Mouse (Mus musculus): ENCODE results near the gene Fbxo40.

The Fbxo40 gene

DNA sequence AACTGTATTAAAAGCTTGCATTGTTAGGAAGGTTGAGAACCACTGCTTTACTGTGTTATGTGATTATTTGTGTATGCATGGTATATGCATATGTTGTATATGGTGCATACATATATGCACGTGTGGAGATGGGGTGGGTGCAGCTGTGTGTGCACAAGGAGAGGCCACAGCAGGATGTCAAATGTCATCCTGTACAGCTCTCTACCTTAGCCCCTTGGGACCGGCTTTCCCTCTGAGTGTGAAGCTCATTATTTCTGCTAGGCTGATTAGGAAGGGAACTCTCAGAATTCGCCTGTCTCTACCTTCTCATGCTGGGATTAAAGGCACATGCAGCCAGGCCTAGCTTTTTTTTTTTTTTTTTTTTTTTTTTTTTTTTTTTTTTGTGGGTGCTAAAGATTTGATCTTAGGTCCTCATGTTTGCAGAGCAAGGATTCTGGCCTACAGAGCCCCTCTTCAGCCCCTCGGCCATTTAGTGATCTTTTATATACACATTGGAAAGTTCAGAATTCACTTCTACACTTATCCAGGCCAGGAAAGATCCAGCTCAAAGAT lies 42.5 kb downstream of the Fbxo40 start:
- in situ Hi-C loops (cut with MboI, MseI): loop anchor here (25.0 kb wide), 2 partner anchors 1185 to 1590 kb away; partner anchors contain the start of genes Dirc2 and Hspbap1

DNA sequence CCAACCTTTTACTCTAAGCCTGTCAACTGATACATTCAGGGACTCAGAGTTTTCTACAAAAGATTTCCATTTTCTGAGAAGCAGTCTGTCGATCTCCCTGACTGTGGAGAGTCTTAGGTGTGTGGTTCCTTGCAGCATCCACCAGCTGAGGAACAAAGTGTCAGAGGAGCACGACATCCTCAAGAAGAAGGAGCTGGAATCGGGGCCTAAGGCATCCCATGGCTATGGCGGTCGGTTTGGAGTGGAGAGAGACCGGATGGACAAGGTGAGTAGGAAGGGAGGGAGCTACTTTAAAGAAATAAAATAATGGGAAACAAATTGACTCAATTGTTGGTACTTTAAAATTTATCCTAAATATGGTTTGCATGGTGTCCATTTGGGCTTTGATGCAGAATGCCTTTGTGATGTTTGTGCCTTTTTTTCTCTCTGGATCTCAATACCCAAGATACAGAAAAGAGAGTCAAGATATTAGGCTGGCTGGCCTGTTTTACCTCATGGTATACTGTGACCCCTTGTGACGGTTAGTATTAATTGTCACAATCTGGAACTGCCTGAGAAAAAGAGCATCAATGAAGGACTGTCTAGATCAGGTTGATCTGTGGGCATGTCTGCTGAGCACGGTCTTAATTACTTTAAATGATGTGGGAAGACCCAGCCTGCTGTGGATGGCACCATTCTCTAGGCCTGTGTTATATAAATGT lies 43.7 kb downstream of the Fbxo40 start:
- in situ Hi-C loops (cut with MboI, MseI): loop anchor here (25.0 kb wide), 2 partner anchors 1184 to 1591 kb away; partner anchors contain the start of genes Dirc2 and Hspbap1

- in situ Hi-C loops (cut with MboI, MseI): loop anchor here (25.0 kb wide), 2 partner anchors 1183 to 1592 kb away; partner anchors contain the start of genes Dirc2 and Hspbap1
Measured at GRCm38 (mm10) chr16:36944895-36945424, 45.3 kb downstream of the Fbxo40 start.

DNA sequence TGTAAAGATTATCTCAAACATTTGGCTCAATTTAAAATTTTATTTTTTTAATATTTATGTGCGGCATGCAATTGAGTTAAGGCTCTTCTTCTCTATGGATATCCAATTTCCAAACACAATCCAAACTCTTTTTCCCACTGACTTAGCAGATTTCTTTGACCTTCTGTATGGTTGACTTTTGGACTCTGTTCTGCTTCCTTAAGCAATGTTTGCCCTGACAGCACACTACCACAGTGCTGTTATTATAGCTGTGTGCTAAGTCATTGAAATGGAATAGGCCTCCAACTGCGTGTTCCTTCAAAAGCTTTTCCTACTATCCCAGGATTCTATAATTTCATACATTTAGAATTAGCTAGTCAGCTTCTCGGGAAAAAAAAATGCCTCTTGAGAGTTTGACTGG lies 46.7 kb downstream of the Fbxo40 start:
- in situ Hi-C loops (cut with MboI, MseI): loop anchor here (25.0 kb wide), 2 partner anchors 1181 to 1594 kb away; partner anchors contain the start of genes Dirc2 and Hspbap1

DNA sequence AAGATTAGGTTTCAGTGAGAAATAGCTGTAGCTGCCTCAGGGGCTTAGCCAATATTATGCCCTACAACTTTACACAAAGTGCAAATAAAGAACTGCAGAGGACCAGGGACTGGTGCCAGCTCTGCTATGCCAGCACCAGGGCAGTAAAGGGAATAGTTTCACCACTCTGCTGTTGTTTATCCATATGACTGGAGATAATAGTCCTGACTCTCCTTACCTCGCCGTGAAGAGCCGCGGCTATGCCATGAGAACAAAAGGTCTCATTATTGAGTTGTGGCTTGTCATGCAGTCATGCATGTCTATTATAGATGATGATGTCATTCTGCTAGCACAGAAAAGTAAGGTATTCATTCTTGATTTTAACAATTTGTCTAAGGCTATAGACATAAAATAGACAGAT lies 48.4 kb downstream of the Fbxo40 start:
- in situ Hi-C loops (cut with MboI, MseI): loop anchor here (25.0 kb wide), 2 partner anchors 1180 to 1595 kb away; partner anchors contain the start of genes Dirc2 and Hspbap1

- in situ Hi-C loops (cut with MboI, MseI): loop anchor here (25.0 kb wide), 2 partner anchors 1179 to 1596 kb away; partner anchors contain the start of genes Dirc2 and Hspbap1
Measured at GRCm38 (mm10) chr16:36941137-36941727, 49.0 kb downstream of the Fbxo40 start.

DNA sequence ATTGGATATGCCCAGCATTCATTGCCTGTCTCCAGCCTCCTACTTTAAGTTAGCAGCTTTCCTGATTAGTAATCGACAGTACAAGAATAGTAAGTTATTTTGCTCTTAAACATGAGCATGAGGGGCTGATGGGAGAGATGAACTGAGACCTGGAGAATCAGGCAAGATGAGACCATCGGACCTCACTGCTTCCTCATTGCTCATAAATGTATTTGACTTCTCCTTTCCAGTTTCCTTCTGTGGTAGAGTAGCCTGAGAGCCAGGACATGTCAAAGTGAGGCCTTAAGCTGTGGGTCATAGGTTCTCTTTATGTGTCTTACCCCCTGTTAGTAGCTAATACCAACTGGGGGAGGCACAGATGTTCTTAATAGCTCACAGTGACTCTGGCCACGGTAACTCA lies 54.5 kb downstream of the Fbxo40 start:
- in situ Hi-C loops (cut with MboI, MseI): loop anchor here (25.0 kb wide), 2 partner anchors 1174 to 1601 kb away; partner anchors contain the start of genes Dirc2 and Hspbap1

DNA sequence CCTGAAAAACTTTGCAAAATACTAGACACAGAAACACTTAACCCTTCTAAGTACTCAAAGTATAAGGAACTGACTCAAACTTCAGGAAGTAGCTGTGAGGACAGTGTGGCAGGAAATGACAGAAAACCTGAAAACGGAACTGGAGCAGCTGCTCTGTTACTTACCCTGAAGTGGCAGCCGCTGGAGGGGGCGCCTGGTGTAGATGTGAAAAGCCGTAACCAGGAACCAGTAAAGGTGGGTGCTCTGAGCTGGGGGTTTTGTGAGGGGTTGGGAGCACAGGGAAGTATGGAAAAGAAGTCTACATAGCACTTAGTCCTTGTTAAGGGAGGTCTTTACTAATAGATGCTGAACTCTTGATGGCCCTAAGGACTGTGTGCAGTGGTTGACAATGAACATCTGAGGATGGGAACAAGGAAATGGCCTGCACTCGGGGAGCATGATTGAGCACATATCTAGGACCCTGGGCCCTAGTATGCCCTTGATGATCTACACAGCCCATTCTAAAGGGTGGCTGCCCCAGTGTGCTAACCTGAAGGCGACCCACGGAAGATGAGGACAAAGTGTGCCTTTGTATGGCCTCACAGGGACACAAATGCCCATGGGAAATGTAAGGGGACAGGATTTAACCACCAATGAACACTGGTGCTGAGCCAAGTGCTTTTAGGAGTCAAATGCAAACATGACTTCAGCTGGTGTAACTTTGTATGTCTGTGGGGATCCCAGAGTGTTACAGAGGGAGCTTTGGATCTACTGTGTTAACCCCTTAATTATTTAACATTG lies 55.2 kb downstream of the Fbxo40 start, which contains the start of gene Hcls1:
Gene Hcls1, plus strand, starts transcription at position 143 of the 780 bp plus-strand sequence.
- in situ Hi-C loops (cut with MboI, MseI): loop anchor here (25.0 kb wide), 2 partner anchors 1173 to 1602 kb away; partner anchors contain the start of genes Dirc2 and Hspbap1

DNA sequence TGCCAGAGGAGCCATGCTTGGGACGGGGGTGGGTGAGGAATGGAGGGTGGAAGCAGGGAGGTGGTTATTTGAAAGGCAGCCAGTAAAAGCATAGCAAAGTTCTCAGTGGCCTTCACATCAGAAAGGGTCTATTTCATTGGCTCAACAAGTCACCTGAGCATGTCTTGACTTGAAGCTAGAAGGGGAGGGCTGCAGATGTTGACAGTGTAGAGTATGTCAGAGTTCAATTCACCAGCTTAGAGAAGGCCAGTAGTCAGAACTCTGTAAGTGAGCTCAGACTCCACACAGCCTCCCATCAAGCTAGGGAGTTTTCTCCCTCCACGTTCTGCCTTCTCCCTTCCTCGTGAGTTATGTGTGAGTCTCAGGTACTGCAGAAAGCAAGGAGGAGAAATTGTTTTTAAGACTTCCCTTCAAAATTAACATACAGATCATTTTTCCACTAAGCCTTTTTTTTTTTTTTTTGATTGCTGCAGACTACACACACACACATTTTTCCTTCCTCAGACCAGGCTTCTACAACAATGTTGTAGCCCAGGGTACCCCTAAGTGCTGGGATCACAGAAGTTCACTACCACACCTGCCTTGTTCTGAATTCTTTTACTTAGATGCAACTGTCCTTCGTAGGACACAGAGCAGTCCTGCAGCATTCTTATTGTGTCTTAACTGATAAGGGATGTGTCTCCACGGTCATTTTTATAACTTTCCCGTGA lies 56.0 kb downstream of the Fbxo40 start:
- in situ Hi-C loops (cut with MboI, MseI): loop anchor here (25.0 kb wide), 2 partner anchors 1172 to 1603 kb away; partner anchors contain the start of genes Dirc2 and Hspbap1

DNA sequence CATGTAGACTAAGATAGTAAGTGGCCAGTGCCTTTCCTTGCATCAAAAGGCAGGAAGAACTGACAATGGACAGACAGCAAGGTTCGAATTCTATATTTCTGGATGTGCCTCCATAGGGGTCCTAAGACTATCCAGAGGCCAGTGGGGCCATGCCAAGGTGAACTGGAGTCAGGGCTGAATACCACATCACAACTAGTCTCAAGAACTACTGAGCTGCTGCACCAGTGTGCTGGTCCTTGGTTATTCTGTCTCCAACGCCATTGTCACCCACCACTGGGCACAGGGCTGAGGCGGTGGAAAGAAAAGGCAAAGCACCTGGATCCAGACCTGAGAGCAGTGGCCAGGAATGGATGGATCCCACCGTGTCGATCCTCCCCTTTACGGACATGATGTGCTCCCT lies 57.7 kb downstream of the Fbxo40 start:
- in situ Hi-C loops (cut with MboI, MseI): loop anchor here (25.0 kb wide), 2 partner anchors 1170 to 1605 kb away; partner anchors contain the start of genes Dirc2 and Hspbap1

DNA sequence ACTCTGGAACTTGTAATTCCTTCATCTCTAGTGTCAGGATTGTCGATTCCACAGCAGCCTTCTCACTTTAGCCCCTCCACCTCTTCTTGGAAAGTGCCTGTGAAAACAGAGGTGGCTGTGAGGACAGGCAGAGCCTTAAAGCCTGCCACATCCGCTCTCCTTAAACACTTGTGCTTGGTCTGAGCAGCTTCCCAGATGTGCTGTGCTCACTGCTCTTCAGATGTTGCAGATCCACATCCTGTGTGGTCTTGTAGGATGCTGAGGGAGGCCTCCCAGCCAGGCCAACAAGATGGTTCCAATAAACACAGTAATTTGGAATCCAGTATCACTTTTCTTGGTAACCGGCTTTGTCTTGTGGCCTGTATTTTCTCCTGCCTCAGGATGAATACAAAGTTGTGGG lies 58.3 kb downstream of the Fbxo40 start:
- in situ Hi-C loops (cut with MboI, MseI): loop anchor here (25.0 kb wide), 2 partner anchors 1170 to 1605 kb away; partner anchors contain the start of genes Dirc2 and Hspbap1

DNA sequence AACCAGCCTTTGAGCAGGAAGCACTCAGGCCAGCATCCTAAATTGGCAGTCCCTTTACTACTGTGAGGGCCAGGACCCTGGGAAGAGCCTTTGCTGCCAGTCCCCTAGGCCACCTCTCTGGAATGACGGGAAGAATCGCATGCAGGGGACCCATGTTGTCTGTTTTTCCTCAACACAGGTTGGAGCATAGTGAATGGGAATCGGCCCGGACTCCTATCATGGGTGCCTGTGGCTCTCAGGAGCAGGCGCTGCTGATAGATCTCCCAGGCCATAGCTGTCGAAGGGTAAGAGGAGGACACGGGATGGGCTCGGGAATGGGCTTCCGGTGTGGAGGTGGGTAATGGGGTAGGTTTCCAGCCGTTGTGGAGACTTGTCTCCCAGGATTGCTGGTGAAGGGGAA lies 58.9 kb downstream of the Fbxo40 start:
- in situ Hi-C loops (cut with MboI, MseI): loop anchor here (25.0 kb wide), 2 partner anchors 1169 to 1606 kb away; partner anchors contain the start of genes Dirc2 and Hspbap1

- in situ Hi-C loops (cut with MboI, MseI): loop anchor here (25.0 kb wide), 2 partner anchors 1168 to 1607 kb away; partner anchors contain the start of genes Dirc2 and Hspbap1
Measured at GRCm38 (mm10) chr16:36930231-36931136, 59.8 kb downstream of the Fbxo40 start.

DNA sequence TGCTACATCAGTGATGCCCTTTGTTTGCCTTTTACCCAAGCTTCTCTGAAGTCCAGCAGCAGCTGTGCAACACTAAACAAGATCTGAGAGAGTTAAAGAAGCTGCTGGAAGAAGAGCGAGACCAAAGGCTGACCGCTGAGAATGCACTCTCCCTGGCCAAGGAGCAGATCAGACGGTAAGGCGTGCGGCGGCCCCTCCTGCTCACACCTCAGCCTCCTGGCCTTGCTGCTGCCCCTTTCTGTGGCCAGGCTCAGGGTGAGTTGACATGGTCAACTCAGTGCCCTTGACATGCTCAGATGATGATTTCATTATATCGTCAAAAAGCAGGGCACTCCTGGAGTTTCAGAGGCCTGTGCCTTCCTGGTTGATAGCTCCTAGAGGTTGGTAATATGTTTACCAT lies 61.1 kb downstream of the Fbxo40 start:
- in situ Hi-C loops (cut with MboI, MseI): loop anchor here (5.0 to 25.0 kb wide), 3 partner anchors 47 to 1608 kb away; partner anchors contain the start of genes Dirc2 and Hspbap1

DNA sequence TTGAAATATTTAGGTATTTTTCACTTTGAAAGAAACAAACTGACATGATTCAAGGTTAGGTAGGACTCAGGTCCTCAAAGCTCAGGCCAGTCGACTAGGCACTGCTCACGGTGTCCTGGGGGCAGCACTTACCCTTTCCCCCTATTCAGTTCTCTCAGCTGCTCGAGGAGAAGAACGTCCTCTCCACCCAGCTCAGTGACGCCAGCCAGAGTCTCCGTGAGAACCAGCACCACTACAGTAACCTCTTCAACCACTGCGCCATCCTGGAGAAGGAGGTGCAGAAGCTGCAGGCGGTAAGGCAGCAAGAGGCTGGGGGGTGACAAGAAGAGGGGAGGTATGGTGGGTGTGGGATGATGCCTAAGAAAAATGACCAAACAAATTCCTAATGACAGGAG lies 62.2 kb downstream of the Fbxo40 start:
- in situ Hi-C loops (cut with MboI, MseI): loop anchor here (5.0 to 25.0 kb wide), 3 partner anchors 46 to 1609 kb away; partner anchors contain the start of genes Dirc2 and Hspbap1

DNA sequence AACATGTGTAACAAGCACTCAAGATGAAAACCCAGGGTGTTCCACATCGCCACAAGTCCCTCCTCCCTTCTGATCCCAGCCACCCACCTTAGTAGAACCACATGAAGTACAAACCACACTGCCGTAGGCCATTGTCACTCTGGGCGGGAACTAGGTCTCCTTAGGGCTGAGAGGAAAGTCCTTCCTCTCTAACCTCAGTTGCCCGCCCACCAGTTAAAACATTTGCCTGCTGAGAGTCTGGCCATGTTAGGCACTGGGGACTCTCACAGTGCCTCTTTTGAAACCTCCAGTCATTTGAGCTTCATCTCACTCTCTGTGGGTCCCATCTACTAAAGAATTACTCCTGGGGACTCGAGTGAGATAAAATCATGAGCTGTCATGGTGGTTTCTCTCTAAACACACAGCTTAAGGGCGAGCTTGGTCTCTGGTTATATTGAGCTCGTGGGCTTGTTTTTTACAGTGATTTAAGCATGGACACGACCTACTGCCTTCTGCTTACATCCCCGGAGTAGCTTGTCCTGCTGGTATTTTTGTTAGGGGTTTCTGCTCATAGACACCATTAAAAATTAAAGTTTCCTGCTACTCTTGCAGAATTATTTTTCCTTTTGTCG lies 62.7 kb downstream of the Fbxo40 start:
- in situ Hi-C loops (cut with MboI, MseI): loop anchor here (5.0 to 25.0 kb wide), 3 partner anchors 45 to 1610 kb away; partner anchors contain the start of genes Dirc2 and Hspbap1

- in situ Hi-C loops (cut with MboI, MseI): loop anchor here (5.0 to 25.0 kb wide), 3 partner anchors 44 to 1611 kb away; partner anchors contain the start of genes Dirc2 and Hspbap1
Measured at GRCm38 (mm10) chr16:36926514-36927447, 63.5 kb downstream of the Fbxo40 start.
